29 mouse cellular contexts compared by ENCODE assay signal in the genomic region with DNA sequence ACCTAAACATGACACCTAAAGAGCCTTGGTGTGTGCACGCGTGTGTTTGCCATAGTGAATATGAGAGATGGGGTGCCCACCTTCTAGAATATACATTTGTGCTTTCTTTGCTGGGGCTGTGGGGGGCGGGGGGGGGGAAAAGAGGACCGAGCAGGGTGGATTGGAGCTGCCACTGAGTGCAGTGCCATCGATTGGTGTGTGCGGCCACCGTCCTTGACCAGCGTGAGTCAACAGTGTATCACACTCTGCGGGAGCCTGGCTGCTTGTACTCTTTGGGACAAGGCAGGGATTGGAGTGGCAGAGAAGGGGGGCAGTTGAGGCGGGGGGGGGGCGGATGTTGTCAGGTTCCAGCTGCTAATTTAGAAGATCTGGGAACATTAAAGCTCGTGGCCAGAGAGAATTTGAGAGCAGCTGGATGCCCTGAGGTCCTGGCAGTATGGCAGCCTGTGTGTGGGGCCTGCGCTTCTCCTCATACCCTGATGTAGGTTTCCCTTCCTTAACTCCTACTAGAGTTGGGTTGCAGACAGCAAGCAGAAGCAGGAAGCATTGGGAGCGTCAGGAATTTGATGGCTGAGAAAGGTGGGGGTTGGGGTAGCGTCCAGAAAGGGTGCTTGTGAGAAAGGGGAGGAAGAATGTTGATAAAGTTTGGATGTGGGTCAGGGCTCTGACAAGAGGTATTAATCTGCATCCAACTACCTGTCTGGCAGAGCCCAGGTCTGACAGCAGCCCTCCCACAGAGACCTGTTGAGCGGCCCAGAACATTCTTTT. TPM values are rescaled to one million over a fixed set of nuclear protein-coding genes. Genes with fewer than 3 reads are reported as not detected.
DNase-seq lines count a peak whose midpoint lies in the region; ATAC-seq and TF ChIP-seq lines count a peak whose summit lies in the region.
"Had no signal": no experiment of that assay in that cellular context is flagged by ENCODE, and none has a peak within 500 bp of the region (broad histone marks: within the 10 kb centered on the region; RNA-seq: fewer than 3 reads in every experiment).

No protein-coding gene starts in this region.

- H3K27me3 ChIP-seq in stomach, embryonic 15.5 days (replicated peaks), result peaks cover 12% of the 10 kb centered on the region
- peaks cover 6% of the 10 kb centered on the region; the same call in 1 of the 2 replicates for H3K27me3 ChIP-seq in stomach, postnatal 0 days (ENCODE audit: control insufficient read depth, insufficient read depth, low read length)
- H3K27me3 ChIP-seq in liver, embryonic 14.5 days (ENCODE audit: control insufficient read depth, insufficient read depth, low read length), result peaks cover 18% of the 10 kb centered on the region
- H3K27me3 ChIP-seq in lung, postnatal 0 days (replicated peaks; ENCODE audit: insufficient read depth, low read length), result 0 out of 2 replicates have a peak, but pooled peaks cover 9% of the 10 kb centered on the region
- H3K27me3 ChIP-seq: CH12.LX had no signal

- no peaks in the 10 kb centered on the region for H3K9me3 ChIP-seq in stomach, embryonic 15.5 days
- H3K9me3 ChIP-seq in stomach, postnatal 0 days (ENCODE audit: control insufficient read depth, low read length), result no peaks in the 10 kb centered on the region
- no peaks in the 10 kb centered on the region for H3K9me3 ChIP-seq in liver, embryonic 14.5 days (ENCODE audit: control insufficient read depth, low read length)
- H3K9me3 ChIP-seq in lung, postnatal 0 days (ENCODE audit: low read length), result no peaks in the 10 kb centered on the region
- H3K9me3 ChIP-seq: embryonic facial prominence, embryonic 12.5 days; forebrain, embryonic 13.5 days; hindbrain, embryonic 13.5 days; limb, embryonic 15.5 days; midbrain, embryonic 10.5 days; neural tube, embryonic 13.5 days had no signal

- no peaks in the 10 kb centered on the region for H3K4me1 ChIP-seq in stomach, embryonic 15.5 days
- H3K4me1 ChIP-seq in stomach, postnatal 0 days (replicated peaks; ENCODE audit: control insufficient read depth, insufficient read depth), result no peaks in the 10 kb centered on the region
- peaks cover 6 to 19% of the 10 kb centered on the region in 2 experiments; a peak in 3 of 4 replicates for H3K4me1 ChIP-seq in liver, embryonic 14.5 days (replicated peaks; ENCODE audit: control insufficient read depth in 2 of 2, insufficient read depth in 2 of 2, low read length in 1 of 2)
- H3K4me1 ChIP-seq in lung, postnatal 0 days (ENCODE audit: insufficient read depth, low read depth, low read length), result no peaks in the 10 kb centered on the region
- H3K4me1 ChIP-seq: embryonic facial prominence, embryonic 12.5 days; forebrain, embryonic 13.5 days; hindbrain, embryonic 13.5 days; limb, embryonic 15.5 days; midbrain, embryonic 10.5 days; neural tube, embryonic 13.5 days had no signal

- H3K4me2 ChIP-seq in stomach, embryonic 15.5 days, result no peak overlapping the region
- no peak overlapping the region for H3K4me2 ChIP-seq in stomach, postnatal 0 days (replicated peaks; ENCODE audit: low read depth)
- H3K4me2 ChIP-seq in liver, embryonic 14.5 days (ENCODE audit: low read depth), result no peak overlapping the region
- H3K4me2 ChIP-seq in lung, postnatal 0 days (replicated peaks; ENCODE audit: low read depth, low read length), result no peak overlapping the region
- H3K4me2 ChIP-seq: embryonic facial prominence, embryonic 12.5 days; forebrain, embryonic 13.5 days; hindbrain, embryonic 13.5 days; limb, embryonic 15.5 days; neural tube, embryonic 13.5 days had no signal

- intact Hi-C loops in gastrocnemius, adult 2 months (cut with DNase I), result no loop called here

- DNase-seq in stomach, postnatal 0 days (ENCODE audit: low spot score), result no peak
- DNase-seq in adrenal gland, postnatal 36 days, result peak; percentile 86 to 88
- DNase-seq in liver, embryonic 14.5 days (ENCODE audit: low read depth in 3 of 3, low spot score in 3 of 3), result no peak
- DNase-seq in gastrocnemius, adult 2 months, result no peak
- DNase-seq in right cerebral cortex, postnatal 36 days (ENCODE audit: low spot score in 2 of 2), result no peak
- no peak for DNase-seq in lung, postnatal 0 days (ENCODE audit: low spot score)
- DNase-seq: B cell, adult 2 months; cerebellum, adult 2 months; cerebellum, postnatal 25 days; gastrocnemius, postnatal 14 days; heart, postnatal 36 days; kidney, adult 18-20 months; layer of hippocampus, adult 9-11 months; left cerebral cortex, postnatal 4 days; lung, postnatal 10 days; right cerebral cortex, postnatal 4 days had no signal

- 65% methylated on average over 16 of the region's 16 CpGs for WGBS in stomach, embryonic 15.5 days
- 70% methylated on average over 16 of the region's 16 CpGs for WGBS in stomach, postnatal 0 days
- WGBS in liver, embryonic 14.5 days (ENCODE audit: insufficient replicate concordance), result 66% methylated on average over 16 of the region's 16 CpGs
- 66% methylated on average over 15 of the region's 16 CpGs for WGBS in lung, postnatal 0 days

- H3K36me3 ChIP-seq in stomach, embryonic 15.5 days, result no peaks in the 10 kb centered on the region
- no peaks in the 10 kb centered on the region for H3K36me3 ChIP-seq in stomach, postnatal 0 days (ENCODE audit: control insufficient read depth, insufficient read depth, low read length)
- H3K36me3 ChIP-seq in liver, embryonic 14.5 days (replicated peaks; ENCODE audit: control insufficient read depth, insufficient read depth, low read depth), result no peaks in the 10 kb centered on the region
- H3K36me3 ChIP-seq in lung, postnatal 0 days (ENCODE audit: insufficient read depth, low read length), result no peaks in the 10 kb centered on the region
- H3K36me3 ChIP-seq: embryonic facial prominence, embryonic 12.5 days; hindbrain, embryonic 13.5 days; limb, embryonic 15.5 days; midbrain, embryonic 10.5 days; neural tube, embryonic 13.5 days had no signal

- no peak overlapping the region for H3K4me3 ChIP-seq in stomach, embryonic 15.5 days (replicated peaks)
- H3K4me3 ChIP-seq in stomach, postnatal 0 days (ENCODE audit: low read depth, low read length), result no peak overlapping the region
- H3K4me3 ChIP-seq in liver, embryonic 14.5 days (ENCODE audit: insufficient read depth in 1 of 2, low read depth in 2 of 2, low read length in 2 of 2), result no peak overlapping the region
- H3K4me3 ChIP-seq in gastrocnemius, adult 2 months, result no peak overlapping the region
- no peak overlapping the region for H3K4me3 ChIP-seq in lung, postnatal 0 days (ENCODE audit: low read depth, low read length)
- H3K4me3 ChIP-seq: embryonic facial prominence, embryonic 12.5 days; forebrain, embryonic 13.5 days; hindbrain, embryonic 13.5 days; left cerebral cortex, adult 2 months; limb, embryonic 15.5 days; midbrain, embryonic 10.5 days; myocyte; neural tube, embryonic 13.5 days had no signal

- TF ChIP-seq CTCF in stomach, postnatal 0 days (IDR thresholded peaks at IDR 0.05; ENCODE audit: low read depth), result no peak
- TF ChIP-seq CTCF in liver, embryonic 14.5 days (IDR thresholded peaks at IDR 0.05; ENCODE audit: low read depth), result no peak
- no peak for TF ChIP-seq CTCF in gastrocnemius, adult 2 months (IDR thresholded peaks at IDR 0.05)
- no peak for TF ChIP-seq CTCF in lung, postnatal 0 days (IDR thresholded peaks at IDR 0.05)

- no peak overlapping the region for H3K27ac ChIP-seq in stomach, embryonic 15.5 days
- H3K27ac ChIP-seq in stomach, postnatal 0 days (replicated peaks), result no peak overlapping the region
- H3K27ac ChIP-seq in liver, embryonic 14.5 days, result no peak overlapping the region
- no peak overlapping the region for H3K27ac ChIP-seq in gastrocnemius, adult 2 months
- no peak overlapping the region for H3K27ac ChIP-seq in lung, postnatal 0 days (ENCODE audit: low read length)
- H3K27ac ChIP-seq: embryonic facial prominence, embryonic 12.5 days; forebrain, embryonic 13.5 days; hindbrain, embryonic 13.5 days; kidney, postnatal 0 days; left cerebral cortex, adult 2 months; limb, embryonic 15.5 days; midbrain, embryonic 10.5 days; neural tube, embryonic 13.5 days had no signal

- ATAC-seq in stomach, embryonic 15.5 days (ENCODE audit: insufficient read depth, low FRiP score, low read depth), result peak; percentile 70; the same call in 1 of the 2 replicates
- ATAC-seq in stomach, postnatal 0 days (ENCODE audit: low FRiP score, low TSS enrichment), result no peak
- peak; percentile 57; the same call in 1 of the 2 replicates for ATAC-seq in liver, embryonic 14.5 days (ENCODE audit: insufficient read depth)
- ATAC-seq in lung, postnatal 0 days, result no peak
- ATAC-seq: forebrain, embryonic 13.5 days; midbrain, embryonic 16.5 days; Patski had no signal

- TF ChIP-seq EP300 in stomach, postnatal 0 days (optimal IDR thresholded peaks at IDR 0.05), result no peak
- TF ChIP-seq EP300 in liver, embryonic 14.5 days (IDR thresholded peaks at IDR 0.05; ENCODE audit: low read depth), result no peak
- TF ChIP-seq EP300 in lung, postnatal 0 days (IDR thresholded peaks at IDR 0.05), result no peak

- no peak overlapping the region for H3K9ac ChIP-seq in stomach, embryonic 15.5 days
- no peak overlapping the region for H3K9ac ChIP-seq in stomach, postnatal 0 days (ENCODE audit: low read length)
- H3K9ac ChIP-seq in liver, embryonic 14.5 days (replicated peaks), result no peak overlapping the region
- no peak overlapping the region for H3K9ac ChIP-seq in lung, postnatal 0 days (replicated peaks; ENCODE audit: low read depth)
- H3K9ac ChIP-seq: embryonic facial prominence, embryonic 12.5 days; forebrain, embryonic 13.5 days; hindbrain, embryonic 13.5 days; limb, embryonic 15.5 days; neural tube, embryonic 13.5 days had no signal

RNA-seq across cellular contexts. Expression of gene Hhex, which starts 6.3 kb away (rescaled TPM):
- polyA plus RNA-seq in stomach, embryonic 15.5 days (2015; fragmentation: Nextera tagmentation; extraction: Ambion mirVana), result 18.2 and 23.9 TPM in 2 replicates
- polyA plus RNA-seq in stomach, postnatal 0 days (2015; fragmentation: Nextera tagmentation; extraction: Ambion mirVana), result 6.8 and 8.2 TPM in 2 replicates
- 10 to 100 TPM; 42.6 to 70.0 TPM for total RNA-seq in adrenal gland, postnatal 36 days (2021)
- 10.3 and 10.4 TPM in 2 replicates for polyA plus RNA-seq in liver, embryonic 14.5 days (2012; rRNA removed)
- polyA plus RNA-seq in liver, embryonic 14.5 days (2014; fragmentation: Nextera tagmentation; extraction: Ambion mirVana), result 13.5 and 14.0 TPM in 2 replicates
- 1 to 10 TPM in 1 of 2 experiments, under 1 TPM in 1; 0.84 to 1.3 TPM for total RNA-seq in gastrocnemius, adult 2 months (2021)
- 23.4 and 30.6 TPM in 2 replicates for polyA plus RNA-seq in lung, postnatal 0 days (2015; fragmentation: Nextera tagmentation; extraction: Ambion mirVana)

Comparison
In these comparisons a context has a peak if more than half of its experiments do, and no peak if none do; other contexts are left out.
1. ATAC-seq: peak in stomach, embryonic 15.5 days (single experiment) and liver, embryonic 14.5 days (single experiment); none in stomach, postnatal 0 days (single experiment) and lung, postnatal 0 days (single experiment).
2. DNase-seq: peak in adrenal gland, postnatal 36 days (2 of 2); none in stomach, postnatal 0 days (single experiment), liver, embryonic 14.5 days (0 of 3), gastrocnemius, adult 2 months (single experiment), right cerebral cortex, postnatal 36 days (0 of 2) and lung, postnatal 0 days (single experiment).